Mouse (Mus musculus) lung, postnatal 4 days (tissue): Measurements from ENCODE around the gene Upb1.
"Not testable (repeated sequence)": the region's sequence is repeated elsewhere in the genome, so short reads cannot be mapped to it uniquely, and the experiment has no call there.

Experiments used
- DNase-seq, 2 experiments: peaks; one replicate each; pipeline ENCODE4 v3.0.0; 2021

Gene Upb1

DNA sequence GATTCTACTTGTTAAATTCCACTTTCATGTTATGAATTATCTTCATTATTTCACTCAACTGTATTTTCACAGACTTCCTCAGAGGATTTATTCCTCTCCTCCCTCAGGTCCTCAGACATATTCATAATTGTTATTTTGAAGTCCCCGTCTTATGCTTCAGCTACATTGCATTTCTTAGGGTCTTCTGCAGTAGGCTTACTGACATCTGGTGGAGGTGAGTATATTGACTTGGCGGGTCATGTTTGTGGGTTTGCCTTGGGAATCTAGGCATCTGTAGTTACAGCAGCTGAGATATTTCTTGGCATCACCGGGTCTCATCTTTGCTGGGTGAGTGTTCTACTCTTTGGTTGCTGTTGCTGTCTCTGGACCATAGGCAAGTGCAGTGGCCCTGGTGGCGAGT, at the start of gene Upb1:
Upb1 (plus strand) TSS at position 158 of the 400 bp plus-strand sequence.
- DNase-seq, result no peak

DNA sequence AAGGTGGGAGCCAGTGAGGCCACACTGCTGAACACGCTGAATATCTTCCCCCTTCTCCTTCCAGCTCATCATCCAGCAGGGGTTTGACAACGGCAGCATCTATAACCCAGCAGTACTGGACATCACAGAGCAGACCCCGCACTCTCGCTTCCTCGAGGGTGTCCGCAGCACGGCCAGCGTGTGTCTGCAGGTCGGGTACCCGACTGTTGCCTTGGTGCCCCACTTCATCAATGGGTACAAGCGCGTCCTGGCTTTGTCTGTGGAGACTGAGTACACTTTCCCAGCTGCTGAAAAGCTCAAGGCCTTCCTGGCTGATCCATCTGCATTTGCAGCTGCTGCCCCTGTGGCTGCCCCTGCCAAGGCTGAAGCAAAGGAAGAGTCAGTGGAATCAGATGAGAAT, 48.4 kb upstream of the Upb1 start:
- DNase-seq, result no peak

DNA sequence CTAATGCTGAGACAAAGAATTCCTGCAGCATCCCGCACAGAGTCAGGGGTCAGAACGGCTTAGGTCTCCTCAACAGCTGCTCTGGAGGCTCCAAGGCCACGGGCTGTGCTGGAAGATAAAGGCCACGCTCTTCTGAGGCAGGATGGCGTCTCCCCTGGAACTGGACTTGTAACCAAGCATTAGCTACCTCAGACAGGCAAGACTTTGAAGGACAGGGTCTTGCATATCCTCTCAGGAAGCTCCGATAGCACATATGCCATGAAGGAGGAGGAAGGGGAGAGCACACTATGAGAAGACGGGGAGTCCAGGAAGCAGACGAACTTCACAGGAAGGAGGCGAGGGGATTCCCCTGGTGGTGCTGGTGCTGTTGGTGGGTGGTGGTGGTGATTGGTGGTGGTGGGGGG, 47.1 kb upstream of the Upb1 start:
- not testable (repeated sequence) for DNase-seq

DNA sequence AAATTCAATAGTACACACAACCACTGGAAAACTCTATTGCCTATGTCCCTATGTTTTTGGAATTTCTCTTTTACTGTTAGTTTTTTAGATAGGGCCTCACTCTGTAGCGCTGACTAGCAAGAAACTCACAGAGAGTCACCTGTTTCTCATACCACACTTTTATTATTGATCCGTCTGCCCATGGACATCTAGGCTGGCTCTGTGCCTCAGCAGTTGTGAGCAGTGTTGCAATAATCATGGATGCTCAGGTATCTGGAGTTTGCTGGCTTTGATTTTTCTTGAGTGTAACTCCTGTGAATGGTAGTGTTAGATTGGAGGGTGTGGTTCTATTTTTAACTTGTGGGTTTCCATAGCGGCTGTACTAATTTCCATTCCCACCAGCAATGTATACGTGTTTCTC, 45.6 kb upstream of the Upb1 start:
- DNase-seq, result no peak

DNA sequence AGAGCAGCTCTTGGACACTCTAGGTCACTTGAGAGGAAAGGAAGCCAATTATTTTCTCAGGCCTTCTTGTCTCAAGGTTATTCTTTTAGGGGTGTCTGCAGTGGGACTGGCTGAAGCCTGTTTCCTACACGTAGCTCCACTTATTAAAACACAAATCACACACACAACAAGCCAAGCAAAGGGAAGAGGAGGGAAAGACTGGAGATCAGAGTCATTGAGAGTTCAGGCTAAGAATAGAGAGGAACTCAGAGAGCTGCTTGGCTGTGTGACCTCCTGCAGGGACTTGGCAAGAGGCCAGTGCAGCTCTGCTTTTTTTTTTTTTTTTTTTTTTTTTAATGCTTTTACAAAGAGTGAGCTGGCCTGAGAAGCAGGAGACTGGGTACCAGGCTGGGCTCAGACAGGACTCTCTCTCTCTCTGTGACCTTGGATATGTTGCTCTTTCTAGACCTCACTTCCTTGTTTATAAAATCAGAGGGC, 36.7 kb upstream of the Upb1 start:
- DNase-seq, result peak; percentile 27 to 74

DNA sequence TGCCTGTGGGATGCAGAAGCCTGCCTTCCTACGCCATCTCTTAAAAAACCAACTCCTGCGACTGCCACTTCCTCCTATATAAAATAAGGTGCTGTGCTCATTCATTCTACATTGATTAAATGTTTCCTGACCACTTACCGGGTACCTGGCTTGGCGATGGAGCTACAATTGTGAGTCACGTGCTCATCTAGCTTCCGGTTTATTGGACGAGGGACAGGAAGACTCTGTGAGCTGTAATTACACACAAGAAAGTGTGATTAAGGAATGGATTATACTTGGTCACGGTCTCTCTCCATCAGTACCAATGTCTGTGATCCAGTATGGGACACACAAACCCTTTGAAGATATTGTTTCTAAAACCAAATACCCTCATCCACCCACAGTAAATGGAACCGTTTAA, 36.1 kb upstream of the Upb1 start:
- DNase-seq, result no peak

DNA sequence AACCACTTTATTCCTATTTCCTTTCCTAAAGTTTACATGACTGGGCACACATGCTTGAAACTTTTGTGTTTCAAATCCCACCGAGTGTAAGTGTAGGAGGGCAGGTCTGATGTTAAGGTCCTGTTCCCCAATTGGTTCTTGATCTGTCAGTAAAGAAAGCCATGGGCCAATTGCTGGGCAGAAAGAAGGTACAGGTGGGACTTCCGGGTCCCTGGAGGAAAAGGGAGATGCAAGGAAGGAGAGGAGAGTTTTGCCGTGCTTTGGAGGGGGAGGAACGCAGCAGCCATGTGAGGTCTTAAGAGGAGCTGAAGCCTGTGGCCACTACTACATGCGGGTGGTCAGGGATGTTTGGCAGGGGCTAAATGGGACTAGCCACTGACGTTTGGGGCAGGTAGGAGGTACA, 35.7 kb upstream of the Upb1 start:
- DNase-seq, result no peak

DNA sequence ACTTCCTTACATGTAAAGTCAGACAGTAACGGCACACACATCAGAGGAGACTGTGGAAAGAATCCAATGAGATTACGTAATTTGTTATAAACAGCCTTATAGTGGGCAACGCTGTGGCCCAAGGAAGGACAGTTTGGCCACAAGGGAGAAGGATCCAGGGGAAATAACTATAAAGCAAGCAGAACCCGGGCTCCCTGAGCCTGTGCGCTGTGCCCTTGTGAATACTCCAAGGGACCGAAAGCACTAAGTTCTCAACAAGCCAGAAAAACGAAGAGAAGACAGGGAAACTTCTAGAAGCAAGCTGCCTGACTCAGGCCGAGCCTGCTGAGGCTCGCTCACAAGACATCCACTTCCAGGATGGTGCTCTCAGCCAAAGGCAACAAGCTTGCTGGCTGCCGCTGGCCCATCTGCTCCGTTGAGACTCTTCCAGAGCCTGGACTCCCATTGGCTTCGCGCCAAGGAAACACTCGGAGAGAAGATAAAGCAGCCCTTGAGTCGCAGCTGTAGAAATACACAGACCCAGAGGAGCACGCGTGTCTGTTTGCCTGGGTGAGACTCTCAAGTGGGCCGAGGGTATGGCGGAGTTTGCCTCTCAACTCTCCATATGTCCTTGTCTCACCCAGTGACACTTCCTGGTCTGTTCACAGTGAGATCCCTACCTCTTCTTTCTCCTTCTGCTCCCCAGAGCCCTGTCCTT, 27.1 kb upstream of the Upb1 start:
- DNase-seq, result peak; percentile 36 to 53

DNA sequence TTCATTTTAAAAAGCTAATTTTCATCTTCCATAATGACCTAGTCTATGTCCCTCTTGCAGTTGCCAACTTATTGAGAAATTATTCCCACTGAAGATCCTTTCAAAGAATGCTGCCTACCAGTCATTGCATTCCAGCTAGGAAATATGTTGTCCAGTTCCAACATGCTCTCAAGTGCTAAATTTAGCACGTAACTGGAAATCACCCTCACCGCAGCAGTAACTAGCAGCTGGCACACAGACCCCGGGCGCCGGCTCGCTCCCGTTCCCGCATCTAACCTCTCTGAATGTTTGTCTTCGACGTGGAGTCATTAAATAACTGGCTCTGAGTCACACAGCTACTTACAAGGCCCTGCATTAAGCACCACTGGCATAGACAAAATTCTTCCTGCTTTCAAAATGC, 22.2 kb upstream of the Upb1 start:
- peak in 1 of 2 experiments; percentile 34 for DNase-seq

DNA sequence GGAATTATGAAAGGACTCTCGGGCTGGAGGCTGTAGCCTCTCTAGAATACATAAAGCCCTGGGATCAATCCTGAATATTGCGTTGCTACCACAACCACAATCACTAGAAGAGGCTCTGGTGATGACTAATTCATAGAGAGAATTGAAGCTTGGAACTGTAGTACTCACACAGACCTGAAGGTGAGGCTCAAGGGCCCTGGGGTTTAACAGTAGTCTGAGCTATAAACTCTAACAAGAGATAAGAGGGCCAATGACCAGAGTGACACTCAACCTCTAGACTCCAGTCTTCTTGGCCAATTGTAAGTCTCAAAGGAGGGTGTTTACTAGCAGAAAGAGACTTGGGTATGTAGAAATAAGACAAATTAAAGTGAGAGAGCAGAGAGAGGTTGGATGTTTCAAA, 10.8 kb upstream of the Upb1 start:
- no peak for DNase-seq

DNA sequence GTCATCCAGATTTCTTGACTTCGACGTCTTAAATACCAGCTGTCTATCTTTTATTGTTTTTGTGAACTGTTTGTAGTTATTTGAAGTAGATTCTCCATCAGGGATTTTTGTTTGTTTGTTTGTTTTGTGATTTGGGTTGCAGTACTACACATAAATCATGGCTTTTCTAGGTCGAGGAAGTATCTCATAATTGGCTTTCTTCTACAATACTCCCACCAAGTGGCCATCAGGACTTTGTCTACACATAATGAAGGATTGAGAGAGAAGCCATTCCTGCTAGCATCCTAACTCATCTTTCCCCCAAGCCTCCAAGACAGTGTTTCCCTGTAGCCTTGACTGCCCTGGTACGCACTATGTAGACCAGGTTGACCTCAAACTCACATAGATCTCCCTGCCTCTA, 10.1 kb upstream of the Upb1 start:
- DNase-seq, result no peak

DNA sequence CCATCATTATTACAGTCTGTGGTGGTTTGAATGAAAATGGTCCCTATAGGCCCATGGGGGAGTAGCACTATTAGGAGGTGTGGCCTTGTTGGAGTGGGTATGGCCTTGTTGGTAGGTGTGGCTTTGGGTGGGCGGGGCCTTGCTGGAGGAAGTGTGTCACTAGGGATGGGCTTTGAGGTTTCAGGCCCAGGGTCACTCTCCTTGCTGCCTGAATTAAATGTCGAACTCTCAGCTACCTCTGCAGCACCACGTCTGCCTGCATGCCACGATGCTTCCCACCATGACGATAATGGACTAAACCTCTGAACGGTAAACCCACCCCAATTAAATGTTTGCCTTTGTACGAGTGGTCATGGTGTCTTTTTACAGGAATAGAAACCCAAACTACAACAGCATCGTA, 6.1 kb upstream of the Upb1 start:
- no peak for DNase-seq

DNA sequence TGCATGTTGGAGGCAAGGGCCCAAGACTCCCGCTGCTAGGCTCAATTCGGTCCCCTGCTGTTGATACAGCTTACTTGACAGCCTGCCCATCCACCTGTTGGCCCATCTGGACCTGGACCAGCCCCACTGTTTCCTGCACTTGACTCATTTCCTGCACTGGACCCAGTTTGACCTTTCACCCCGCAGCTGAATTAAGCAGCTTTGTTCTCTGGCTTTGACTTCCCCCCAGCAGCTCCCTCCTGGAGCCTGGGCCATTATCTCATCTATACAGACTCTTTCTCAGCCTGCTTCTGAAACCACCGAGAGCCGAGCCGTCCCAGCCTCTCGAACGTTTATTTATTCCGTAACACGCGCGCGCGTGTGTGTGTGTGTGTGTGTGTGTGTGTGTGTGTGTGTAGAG, 3.9 kb upstream of the Upb1 start:
- DNase-seq, result peak; percentile 49 to 65

DNA sequence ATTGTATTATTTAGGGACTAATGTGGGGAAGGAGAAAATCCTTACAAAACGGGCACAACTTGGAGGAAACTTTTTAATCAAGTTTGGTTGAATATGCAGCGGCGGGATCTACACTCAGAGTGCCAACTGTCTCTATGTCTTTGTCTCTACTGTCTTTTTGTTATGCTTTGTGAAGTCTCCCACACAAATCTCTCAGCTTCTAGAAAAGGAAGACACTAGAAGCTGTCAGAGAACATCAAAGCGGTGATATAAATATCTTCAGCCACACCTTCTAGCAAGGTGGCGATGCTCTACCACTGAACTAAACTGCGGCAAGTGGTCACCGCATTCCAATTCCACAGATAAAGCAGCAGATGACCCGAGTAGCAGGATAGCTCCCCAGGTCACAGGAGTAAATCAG, 5.0 kb downstream of the Upb1 start:
- DNase-seq, result no peak

DNA sequence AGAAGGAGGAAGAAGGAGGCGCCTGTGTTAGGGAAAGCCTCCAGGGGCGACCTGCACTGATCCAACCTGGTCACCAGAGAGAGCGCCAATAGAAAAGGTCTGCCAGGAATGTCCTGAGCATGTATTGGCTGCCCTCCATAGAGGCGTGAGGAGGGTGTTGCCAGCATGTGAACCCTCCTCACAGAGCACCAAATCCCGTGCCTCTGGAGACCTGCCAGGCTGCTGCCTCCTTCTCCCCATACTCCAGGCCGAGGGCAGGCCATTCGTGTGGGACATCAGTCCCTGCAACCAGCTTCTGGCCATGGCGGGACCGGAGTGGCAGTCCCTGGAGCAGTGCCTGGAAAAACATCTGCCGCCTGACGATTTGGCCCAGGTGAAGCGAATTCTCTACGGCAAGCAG, 5.8 kb downstream of the Upb1 start:
- peak; percentile 55 to 74 for DNase-seq

DNA sequence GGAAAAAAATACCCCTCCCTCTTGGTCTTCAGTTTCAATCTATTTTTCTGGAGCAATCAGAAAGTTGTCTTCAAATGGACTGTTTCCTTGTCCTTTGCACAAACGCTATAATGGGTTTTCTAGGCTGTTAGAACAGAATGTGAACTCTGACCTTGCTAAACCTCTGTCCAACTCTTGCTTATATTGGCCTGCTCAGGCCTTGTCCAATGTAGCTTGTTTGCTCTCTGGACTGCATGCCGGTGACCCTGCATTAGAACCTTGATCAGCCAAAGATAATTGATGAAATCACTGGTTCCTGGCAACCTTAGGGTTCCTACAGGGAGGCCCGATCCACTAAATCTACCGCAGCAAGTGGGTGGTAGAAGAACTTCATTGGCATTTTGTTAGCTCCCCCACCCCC, 6.8 kb downstream of the Upb1 start:
- DNase-seq, result no peak

DNA sequence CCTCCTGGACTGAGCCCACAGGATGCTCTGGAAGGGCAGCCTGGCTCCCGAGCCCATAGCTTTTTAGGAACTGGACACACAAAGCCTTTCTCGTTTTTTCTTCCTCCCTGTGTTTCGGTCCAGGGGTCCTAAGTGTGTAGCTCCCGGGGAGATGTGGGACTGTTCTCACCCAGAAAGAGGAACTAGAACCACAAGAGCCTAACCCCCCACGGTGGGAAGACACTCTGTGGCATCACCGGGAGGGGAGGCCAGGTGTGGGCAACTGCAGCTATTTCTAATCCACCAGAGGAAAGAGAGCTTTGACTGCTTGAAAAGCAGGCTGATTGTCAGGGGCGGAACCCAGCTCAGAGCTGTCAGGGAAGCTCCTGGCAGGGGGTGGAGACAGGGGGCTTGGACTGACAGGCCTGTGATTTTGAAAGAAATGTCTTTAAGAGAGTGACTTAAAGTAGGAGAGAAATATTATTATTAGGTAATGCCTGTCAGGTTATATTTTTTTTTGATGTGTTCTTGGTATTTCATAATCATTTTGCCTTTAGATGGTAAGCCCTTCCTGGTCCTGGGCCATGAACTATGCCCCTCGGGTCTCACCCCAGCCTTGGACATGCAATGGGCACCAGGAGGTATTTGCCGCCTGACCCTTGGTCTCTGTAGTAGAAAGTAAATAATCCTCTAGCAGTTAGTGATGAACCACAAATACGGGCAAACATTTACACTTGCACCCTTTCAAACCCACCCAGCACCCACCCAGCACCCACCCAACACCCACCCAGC, 10.6 kb downstream of the Upb1 start:
- DNase-seq, result not testable (repeated sequence)

DNA sequence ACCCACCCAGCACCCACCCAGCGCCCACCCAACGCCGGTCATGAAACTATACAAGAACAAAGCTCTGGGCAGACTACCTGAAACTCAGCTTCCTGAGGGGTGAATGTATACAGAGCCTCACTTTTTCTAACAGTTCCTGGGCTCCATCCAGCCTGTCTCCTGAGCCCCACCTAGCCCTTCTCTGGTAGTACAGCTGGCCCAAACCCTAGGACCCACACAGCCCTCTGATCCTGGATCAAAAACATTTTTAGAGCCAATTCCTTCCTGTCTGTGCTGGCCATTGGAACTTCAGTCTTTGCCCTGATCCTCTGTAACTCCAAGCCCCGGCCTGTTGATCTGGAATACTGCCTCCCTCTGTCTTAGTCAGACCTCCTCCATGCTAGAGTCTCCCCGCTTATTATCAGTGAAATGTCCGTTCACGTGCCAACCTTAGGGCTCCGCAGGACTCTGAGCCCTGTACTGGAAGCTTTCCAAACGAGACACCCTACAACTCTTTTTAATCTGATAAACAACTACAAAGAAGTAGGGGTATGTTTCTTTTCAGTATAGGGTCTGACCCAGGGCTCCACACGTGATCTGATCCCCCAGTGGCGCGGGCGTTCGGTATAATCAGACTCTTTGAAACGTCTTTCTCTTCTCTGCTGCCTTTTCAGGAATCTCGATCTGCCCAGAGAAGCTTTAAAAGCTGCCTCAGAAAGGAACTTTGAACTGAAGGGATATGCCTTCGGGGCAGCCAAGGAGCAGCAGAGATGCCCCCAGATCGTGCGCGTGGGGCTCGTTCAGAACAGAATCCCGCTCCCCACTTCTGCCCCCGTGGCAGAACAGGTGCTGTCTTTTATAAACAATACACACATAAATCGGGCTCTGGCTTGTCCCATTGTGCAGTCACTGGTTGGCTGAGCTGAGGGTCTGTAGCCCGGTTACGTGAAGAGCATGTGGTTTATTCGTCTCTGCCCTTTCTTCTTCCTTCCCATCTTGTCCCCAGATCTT, 11.5 kb downstream of the Upb1 start:
- no peak for DNase-seq

DNA sequence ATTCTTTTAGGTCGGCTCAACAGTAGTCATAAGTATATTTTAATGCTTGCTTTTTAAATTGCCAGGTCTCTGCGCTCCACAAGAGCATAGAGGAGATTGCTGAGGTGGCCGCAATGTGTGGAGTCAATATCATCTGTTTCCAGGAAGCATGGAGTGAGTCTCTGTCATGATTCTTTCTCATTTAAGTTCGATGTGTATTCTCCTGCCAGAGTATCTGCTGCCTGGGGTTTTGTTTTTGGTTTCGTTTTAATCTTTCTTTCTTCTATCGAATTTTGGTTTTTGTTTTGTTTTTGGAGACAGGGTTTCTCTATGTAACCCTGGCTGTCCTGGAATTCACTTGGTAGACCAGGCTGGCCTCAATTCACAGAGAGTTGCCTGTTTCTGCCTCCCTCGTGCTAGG, 14.0 kb downstream of the Upb1 start:
- DNase-seq, result no peak

DNA sequence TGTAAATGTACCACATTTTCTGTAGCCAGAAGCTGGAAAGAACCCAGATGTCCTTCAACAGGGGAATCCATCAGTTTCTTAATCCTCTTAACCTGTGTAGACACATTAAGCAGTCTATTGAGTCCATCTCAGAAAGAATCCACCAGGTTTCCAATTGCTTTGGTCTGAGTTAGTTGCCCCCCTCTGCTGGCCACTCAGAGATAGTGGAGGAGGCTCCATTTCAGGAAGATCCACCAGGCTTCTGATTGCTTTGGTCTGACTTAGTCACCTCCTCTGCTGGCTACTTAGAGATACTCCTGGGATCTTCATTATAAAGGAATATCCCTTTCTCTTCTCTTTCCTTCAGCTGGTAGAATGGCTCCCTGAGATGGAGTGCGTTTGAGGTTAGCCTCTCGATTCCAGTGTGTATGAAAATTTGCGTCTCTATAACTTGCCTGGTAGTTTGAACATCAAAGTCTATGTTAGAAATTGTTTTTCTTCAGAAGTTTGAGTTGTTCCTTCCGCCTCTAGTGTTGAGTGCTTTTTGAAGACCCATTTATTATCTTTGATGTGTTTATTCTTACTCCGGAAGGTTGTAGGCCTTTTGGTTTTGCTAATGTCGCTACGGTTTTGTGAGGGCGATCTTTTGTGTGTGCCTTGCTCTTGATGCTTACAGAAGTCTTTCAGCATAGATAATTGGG, 16.6 kb downstream of the Upb1 start:
- DNase-seq, result no peak

DNA sequence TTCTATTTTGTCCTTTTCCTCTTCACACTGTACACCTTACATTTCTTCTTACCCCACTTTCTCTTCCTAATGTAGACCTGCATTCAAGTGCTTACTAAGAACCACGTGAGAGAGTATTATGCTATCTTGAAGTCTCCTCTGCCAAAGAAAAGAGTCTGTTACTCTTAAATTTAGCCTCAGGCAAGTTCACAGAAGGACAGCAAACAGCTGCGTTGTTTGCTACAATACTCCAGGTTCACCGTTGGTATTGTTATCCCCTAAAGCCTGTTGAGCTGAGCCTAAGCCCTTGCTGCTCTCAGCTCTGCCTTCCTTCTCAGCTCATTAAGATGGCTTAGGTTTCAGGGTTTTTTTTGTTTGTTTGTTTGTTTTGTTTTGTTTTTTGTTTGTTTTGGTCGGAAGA, 17.8 kb downstream of the Upb1 start:
- no peak for DNase-seq

DNA sequence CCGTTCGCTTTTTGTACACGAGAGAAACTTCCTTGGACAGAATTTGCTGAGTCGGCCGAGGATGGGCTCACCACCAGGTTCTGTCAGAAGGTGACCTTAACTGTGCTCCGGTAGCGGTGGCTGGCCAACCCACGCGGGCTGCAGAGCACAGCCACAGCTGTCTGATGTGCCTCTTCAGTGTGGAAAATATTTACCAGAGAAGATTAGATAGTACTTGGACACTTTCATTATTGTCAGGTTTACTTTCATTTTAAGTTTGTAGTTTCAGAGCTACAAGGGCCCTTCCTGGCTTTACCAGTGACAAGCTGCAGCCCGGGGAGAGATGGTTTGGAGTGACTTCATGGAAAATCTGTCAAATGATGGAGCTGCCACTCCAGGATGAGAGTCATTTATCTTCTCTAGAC, 23.6 kb downstream of the Upb1 start:
- DNase-seq, result no peak
